Mouse (Mus musculus) C2C12 (cell line): ENCODE measurements at regions not wholly inside any gene's neighbourhood (a gene's known extent, or its start where the extent isn't known, plus 50 kb on each side); places are given as distances from the start of the nearest gene placed in this dataset.

Experiments used
- H3K27me3 ChIP-seq: one replicate; pipeline ENCODE4 v1.6.1; 2011; ENCODE audit not compliant: control insufficient read depth, insufficient read depth, insufficient read length
- H3K36me3 ChIP-seq: one replicate; pipeline ENCODE4 v1.6.1; 2011; ENCODE audit not compliant: control insufficient read depth, insufficient read depth
- H3K4me3 ChIP-seq: one replicate; pipeline ENCODE4 v1.5.1; 2011; ENCODE audit warnings: mild to moderate bottlenecking, control low read depth; ENCODE audit not compliant: poor library complexity, insufficient read depth, severe bottlenecking
- H3K79me2 ChIP-seq: one replicate; pipeline ENCODE4 v1.6.1; 2011; ENCODE audit not compliant: control insufficient read depth, insufficient read depth
- H3K79me3 ChIP-seq: one replicate; pipeline ENCODE4 v1.6.1; 2011; ENCODE audit warnings: low read depth, control low read depth
- H3ac ChIP-seq: one replicate; pipeline ENCODE3; 2011; ENCODE audit warnings: low read depth; ENCODE audit not compliant: control insufficient read depth, insufficient read length
- CEBPB ChIP-seq: IDR thresholded peaks from one replicate; pipeline ENCODE4 v1.6.1; 2011; ENCODE audit warnings: low read depth, mild to moderate bottlenecking, control low read depth, moderate library complexity
- CTCF ChIP-seq: IDR thresholded peaks from one replicate; pipeline ENCODE4 v1.5.1; 2011; ENCODE audit not compliant: control insufficient read depth, insufficient read depth, insufficient read length
- FOSL1 ChIP-seq: IDR thresholded peaks from one replicate; pipeline ENCODE4 v1.8.0; 2011; ENCODE audit warnings: mild to moderate bottlenecking, low read length; ENCODE audit not compliant: poor library complexity, insufficient read depth, severe bottlenecking
- MAX ChIP-seq: IDR thresholded peaks from one replicate; pipeline ENCODE4 v1.6.1; 2011; ENCODE audit warnings: mild to moderate bottlenecking, control low read depth
- MYOD1 ChIP-seq: IDR thresholded peaks from one replicate; pipeline ENCODE4 v1.6.1; 2011; ENCODE audit warnings: low read depth; ENCODE audit not compliant: control insufficient read depth, insufficient read length
- MYOG ChIP-seq: IDR thresholded peaks from one replicate; pipeline ENCODE4 v1.6.1; 2011; ENCODE audit not compliant: control insufficient read depth, insufficient read length; ENCODE audit errors: extremely low read depth
- USF1 ChIP-seq: IDR thresholded peaks from one replicate; pipeline ENCODE4 v1.6.1; 2011; ENCODE audit warnings: low read depth, mild to moderate bottlenecking, control low read depth, moderate library complexity

DNA sequence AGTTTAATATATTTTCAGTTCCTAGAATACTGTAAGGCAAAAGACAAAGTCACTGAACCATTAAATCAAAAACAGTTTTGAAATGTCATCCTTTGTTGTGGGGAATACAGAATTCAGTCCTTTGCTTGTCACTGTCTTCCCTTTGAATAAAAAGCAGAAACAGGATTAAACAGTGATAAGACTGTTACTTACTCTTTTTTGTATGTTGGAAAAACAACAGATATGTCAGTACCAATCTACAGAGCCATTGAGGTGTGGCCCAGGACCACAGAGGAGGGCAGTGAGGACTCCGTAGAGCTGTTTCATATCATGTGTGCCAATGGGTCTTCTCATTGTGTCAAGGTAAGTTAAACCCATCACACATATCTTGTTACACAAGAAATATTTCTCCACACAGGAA, 55.6 kb upstream of the Mbnl1 start:
- no peaks in the 10 kb centered on the region for H3K27me3 ChIP-seq
- no peaks in the 10 kb centered on the region for H3K79me2 ChIP-seq
- H3ac ChIP-seq = no peak overlapping the region
- TF ChIP-seq CEBPB (no peak), MYOD1 (no peak)
- H3K4me3 ChIP-seq = no peak overlapping the region
- no peaks in the 10 kb centered on the region for H3K79me3 ChIP-seq
- no peaks in the 10 kb centered on the region for H3K36me3 ChIP-seq

DNA sequence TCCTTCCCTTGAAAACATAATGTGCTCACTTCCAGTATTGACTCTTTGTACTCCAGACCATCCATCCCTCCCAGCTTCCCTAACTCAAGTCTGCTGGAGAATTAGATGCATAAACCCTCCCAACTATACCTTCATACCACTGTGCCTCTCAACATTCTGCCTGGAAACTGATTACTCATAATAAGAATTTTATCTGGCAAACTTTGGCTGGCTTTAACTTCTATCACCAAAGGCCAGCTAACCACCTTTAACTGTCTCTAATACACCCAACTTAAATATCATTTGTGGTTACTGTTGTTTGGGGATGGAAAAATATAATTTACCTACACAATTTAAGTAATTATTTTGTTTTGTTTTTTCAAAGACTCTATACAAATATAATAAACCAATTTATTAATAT, 54.0 kb upstream of the Mbnl1 start:
- no peak overlapping the region for H3ac ChIP-seq
- no peak overlapping the region for H3K4me3 ChIP-seq
- no peaks in the 10 kb centered on the region for H3K36me3 ChIP-seq
- no peaks in the 10 kb centered on the region for H3K79me2 ChIP-seq
- no peaks in the 10 kb centered on the region for H3K79me3 ChIP-seq
- TF ChIP-seq MYOG (no peak), MYOD1 (no peak), CEBPB (no peak), USF1 (no peak), CTCF (no peak), FOSL1 (no peak), MAX (no peak)
- H3K27me3 ChIP-seq = no peaks in the 10 kb centered on the region

DNA sequence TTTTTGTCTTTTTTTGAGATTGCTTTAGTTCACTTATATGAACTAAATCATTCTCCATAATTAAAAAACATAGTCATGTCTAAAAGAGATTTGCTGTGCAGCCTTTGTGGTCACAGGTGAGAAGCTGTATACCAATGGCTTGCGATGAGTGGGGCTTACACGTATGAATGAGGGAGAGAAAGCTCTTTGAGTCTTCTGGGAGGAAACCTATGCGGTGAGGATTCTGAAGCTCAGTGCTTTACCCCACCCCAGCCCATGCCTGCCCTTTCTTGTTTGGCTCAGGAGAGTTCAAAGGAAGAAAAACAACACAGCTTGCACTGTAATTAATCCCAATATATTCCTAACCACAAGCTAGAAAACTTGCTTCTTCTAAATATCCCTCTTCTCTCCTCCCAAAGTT, 53.4 kb upstream of the Mbnl1 start:
- Histone ChIP-seq H3K79me2 (no peaks in the 10 kb centered on the region), H3K79me3 (no peaks in the 10 kb centered on the region), H3K36me3 (no peaks in the 10 kb centered on the region), H3K27me3 (no peaks in the 10 kb centered on the region), H3ac (no peak overlapping the region), H3K4me3 (no peak overlapping the region)
- no peak for TF ChIP-seq MYOD1
- TF ChIP-seq USF1 = no peak
- no peak for TF ChIP-seq CEBPB
